Mouse (Mus musculus): ENCODE measurements around the gene Slc35g3.
"Not testable (repeated sequence)": the region's sequence is repeated elsewhere in the genome, so short reads cannot be mapped to it uniquely, and the experiment has no call there.

Gene Slc35g3

DNA sequence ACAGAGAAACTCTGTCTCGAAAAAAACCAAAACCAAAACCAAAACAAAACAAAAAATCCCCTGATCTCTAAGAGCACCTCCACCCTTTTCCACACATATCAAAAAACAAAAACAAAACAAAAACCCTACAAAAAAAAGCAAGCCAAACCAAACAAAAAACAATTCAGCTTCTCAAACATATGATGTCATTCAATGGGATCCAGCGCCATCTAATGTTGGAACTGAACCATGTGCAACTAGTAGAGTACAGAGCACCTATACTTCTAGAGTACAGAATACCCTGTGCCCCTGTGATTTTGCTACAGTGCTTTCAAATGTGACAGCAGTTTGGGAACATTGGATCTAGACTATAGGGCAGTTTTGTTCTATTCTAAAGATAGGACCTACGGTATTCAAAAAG, 7.1 kb downstream of the Slc35g3 start:
- peak in 1 of 2 experiments; percentile 41 for DNase-seq (ENCODE audit: low spot score in 2 of 2)

DNA sequence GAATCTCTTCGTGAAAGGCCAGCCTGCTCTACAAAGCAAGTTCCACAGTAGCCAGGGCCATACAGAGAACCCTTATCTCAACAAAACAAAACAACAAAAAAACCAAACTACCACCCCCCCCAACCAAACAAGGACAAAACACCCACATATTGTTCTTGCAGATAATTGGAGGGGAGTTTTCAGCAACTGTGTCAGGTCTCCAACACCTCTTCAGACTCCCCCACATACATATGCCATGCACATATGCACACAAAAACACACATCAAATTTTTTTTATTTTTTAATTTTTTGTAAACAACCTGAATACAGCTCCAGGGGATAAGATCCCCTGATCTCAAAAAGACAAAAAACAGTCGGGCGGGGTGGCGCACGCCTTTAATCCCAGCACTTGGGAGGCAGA, 7.5 kb downstream of the Slc35g3 start:
- DNase-seq (ENCODE audit: low spot score in 2 of 2), result no peak

DNA sequence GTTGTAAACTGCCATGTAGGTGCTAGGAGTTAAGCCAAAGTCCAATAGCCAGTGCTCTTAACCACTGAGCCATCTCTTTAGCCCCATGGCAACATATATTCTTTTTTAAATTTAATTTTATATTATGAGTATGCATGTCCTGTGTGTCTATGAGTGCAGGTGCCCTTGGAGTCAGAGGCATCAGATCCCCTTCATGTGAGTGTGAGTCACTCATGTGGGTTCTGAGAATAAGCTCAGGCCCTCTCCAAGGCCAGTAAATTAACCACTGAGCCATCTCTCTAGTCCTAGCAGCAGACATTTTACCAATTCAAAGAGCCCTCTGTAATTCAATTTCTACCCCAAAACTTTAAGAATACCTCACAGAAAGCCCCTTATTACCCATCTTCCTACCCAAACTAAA, 9.1 kb downstream of the Slc35g3 start:
- no peak for DNase-seq (ENCODE audit: low spot score in 2 of 2)

DNA sequence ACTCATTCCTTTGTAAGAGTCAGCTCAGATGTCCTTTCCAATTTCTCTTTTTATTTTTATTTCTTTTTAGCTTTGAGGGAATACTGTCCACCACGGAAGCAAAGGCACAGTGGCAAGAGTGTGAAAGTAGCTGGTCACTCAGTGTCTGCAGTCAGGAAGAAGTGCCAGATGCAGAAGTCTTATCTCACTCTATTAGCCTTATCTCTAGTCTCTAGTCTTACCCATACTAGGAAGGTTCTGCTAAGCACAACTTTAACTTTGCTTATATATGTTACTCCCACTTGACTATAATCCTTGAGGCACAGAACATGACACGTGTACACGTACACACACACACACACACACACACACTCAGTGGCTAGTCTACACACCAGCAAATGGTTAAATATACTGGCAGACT, 10.1 kb downstream of the Slc35g3 start:
- DNase-seq (ENCODE audit: low spot score in 2 of 2), result no peak

DNA sequence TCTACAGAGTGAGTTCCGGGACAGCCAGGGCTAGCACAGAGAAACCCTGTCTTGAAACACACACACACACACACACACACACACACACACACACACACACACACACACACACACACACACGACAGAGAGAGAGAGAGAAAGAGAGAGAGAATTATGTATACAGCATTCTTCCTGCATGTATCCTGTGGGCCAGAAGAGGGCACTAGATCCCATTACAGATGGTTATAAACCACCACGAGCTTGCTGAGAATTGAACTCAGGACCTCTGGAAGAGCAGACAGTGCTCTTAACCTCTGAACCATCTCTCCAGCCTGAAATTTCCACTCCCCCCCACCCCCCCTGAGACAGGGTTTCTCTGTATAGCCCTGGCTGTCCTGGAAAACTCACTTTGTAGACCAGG, 30.4 kb downstream of the Slc35g3 start:
- DNase-seq (ENCODE audit: low spot score in 2 of 2), result not testable (repeated sequence)

DNA sequence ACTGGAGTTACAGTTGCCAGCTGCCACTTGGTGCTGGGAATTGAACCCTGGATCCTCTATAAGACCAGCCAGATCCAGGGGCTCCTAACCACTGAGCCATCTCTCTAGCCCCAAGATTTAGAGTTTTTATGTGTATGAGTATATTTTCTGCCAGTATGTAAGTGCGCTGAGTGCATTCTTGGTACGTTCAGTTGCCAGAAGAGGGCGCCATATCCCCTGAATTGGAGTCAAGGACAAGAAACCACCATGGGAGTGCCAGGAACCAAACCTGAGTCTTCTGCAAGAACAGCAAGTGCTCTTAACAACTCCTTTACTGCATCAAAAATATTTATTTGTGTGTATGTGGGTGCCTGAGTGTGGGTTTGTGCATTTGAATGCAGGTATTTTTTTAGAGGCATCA, 32.7 kb downstream of the Slc35g3 start:
- peak; percentile 15 to 24 for DNase-seq (ENCODE audit: low spot score in 2 of 2)

DNA sequence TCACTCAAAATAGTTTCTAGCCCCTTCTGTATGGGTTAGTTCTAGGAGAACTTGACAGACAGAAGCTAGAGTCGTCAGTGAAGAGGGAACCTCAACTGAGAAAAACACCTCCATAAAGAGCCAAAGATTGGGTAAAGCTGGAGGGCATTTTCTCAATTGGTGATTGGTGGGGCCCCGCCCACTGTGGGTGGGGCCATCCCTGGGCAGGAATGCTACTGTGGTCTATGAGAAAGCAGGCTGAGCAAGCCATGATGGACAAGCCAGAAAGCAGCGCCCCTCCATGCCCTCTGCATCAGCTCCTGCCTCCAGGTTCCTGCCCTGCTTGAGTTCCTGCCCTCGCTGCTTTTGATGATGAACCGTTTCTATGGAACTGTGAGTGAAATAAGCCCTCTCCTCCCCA, 35.8 kb downstream of the Slc35g3 start:
- DNase-seq (ENCODE audit: low spot score in 2 of 2), result no peak

DNA sequence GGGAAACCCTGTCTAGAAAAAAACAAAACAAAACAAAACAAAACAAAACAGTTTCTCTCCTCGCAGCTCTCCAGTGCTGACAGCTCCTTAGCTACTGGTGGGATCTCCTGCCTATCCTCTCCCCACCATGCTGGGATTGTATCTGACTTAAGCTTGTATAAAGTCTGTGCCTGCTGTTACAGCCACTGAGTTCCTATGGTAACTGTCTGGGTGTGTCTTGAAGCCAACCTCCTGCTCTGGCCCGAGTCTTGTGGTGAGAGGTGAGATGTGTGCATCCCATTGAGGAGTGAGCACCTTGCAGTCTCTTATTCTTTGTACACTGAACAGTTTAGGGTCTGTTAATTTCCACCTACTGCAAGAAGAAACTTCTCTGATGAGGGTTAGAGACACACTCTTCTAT, 38.7 kb downstream of the Slc35g3 start:
- no peak for DNase-seq (ENCODE audit: low spot score in 2 of 2)

DNA sequence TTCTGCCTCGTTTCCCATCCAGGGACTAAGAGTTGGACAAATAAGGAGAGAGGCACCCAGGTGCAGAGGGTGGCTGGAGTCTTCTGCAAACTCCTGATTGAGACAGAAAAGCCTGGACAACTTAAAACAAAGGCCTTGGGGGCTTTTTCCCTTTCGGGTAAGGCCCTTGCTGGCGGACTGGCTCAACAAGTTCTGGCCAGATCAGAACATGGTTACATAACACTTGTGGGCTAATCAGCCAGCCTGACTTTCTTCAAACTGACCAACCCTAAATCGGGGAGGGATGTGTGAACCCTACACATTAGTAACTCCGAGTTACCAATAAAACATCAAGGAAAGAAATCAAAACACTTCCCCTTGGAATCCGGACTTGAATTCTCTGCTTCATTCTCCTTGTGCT, 40.9 kb downstream of the Slc35g3 start:
- no peak for DNase-seq (ENCODE audit: low spot score in 2 of 2)

DNA sequence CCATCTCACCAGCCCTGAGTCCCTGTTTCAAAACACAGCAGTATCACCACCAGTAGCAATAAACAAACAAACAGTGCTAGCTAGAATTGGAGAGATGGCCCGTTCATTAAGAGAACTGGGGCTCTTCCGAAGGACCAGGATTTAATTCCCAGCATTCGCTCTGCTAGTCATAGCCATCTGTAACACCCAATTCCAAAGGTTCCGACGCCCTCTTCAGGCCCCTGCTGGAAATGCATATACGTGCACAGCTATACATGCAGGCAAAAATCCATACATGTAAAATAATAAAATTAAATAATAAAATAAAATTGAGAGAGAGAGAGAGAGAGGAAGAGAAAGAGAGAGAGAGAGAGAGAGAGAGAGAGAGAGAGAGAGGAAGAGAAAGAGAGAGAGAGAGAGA, 42.3 kb downstream of the Slc35g3 start:
- no peak for DNase-seq (ENCODE audit: low spot score in 2 of 2)

DNA sequence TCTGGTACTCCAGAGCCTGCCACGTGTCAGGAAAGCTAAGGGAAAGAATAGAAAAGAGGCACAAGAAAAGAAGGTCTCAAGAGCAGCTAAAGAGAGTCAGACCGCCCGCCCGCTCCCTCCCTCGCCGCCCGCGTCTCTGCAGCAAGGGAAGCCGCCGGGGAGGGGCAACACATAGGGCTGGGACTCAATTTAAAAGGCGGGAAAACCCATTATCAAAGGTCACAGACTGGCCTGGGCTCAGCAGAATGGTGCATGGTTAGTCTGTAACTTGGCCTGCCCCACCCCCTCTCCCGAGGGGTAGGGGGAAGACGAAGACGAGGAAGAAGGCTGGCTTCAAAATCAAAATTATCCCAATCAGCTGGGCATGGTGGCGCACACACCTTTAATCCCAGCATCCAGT, 43.1 kb downstream of the Slc35g3 start:
- no peak for DNase-seq (ENCODE audit: low spot score in 2 of 2)

DNA sequence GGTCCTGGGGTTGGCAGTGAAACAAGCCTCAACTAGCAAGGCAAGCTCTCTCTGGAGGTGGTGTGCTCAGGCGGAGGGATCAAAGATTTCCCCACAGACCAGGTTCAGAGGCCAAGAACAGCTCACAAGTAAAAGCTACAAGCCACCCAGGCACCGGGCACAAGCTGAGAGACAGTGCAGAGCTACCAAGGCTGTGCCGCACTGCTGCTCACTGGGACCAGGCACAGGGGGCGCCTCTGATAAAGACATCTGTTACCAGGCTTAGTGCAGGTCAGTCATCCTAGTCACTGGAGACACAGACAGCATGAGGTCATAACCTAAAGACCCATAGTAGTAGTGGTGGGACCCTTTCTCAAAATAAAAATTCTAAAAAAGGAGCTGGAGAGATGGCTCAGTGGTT, 44.8 kb downstream of the Slc35g3 start:
- DNase-seq (ENCODE audit: low spot score in 2 of 2), result no peak

DNA sequence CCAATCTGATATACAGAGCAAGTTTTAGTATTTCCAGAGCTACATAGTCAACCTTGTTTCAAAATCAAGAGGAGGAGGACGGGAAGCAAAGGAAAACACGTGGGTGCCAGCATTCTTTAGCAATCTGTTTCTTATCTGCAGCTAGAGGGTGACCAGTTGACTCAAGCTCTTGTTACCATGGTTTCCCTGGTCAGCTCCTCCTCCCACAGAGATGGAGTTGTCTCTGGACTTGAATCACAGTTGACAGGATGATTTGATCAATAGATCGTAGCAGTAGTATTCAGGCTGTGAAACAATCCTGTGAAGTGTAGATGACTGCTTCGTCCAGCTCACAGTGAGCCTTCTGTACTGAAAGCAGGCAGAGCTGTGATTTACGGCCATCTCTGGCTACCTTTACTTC, 45.8 kb downstream of the Slc35g3 start:
- peak; percentile 19 to 26 for DNase-seq (ENCODE audit: low spot score in 2 of 2)

DNA sequence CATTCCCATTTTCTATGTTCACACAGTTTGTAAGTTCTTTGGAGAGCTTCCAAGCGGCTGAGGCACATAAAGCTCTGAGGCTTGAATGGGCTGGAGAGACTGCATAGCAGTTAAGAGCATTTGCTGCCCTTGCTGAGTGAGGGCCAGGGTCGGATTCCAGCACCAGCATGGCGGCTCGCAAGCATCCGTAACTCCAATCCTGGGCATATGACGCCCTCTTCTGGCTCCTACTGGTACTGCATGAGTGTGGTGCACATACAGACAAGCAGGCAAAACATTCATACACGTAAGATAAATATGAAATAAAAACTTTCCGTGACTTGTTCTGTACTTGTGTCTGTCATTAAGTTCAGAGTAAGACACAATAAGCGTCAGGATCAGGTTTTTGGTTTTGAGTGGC, 46.3 kb downstream of the Slc35g3 start:
- DNase-seq (ENCODE audit: low spot score in 2 of 2), result no peak

DNA sequence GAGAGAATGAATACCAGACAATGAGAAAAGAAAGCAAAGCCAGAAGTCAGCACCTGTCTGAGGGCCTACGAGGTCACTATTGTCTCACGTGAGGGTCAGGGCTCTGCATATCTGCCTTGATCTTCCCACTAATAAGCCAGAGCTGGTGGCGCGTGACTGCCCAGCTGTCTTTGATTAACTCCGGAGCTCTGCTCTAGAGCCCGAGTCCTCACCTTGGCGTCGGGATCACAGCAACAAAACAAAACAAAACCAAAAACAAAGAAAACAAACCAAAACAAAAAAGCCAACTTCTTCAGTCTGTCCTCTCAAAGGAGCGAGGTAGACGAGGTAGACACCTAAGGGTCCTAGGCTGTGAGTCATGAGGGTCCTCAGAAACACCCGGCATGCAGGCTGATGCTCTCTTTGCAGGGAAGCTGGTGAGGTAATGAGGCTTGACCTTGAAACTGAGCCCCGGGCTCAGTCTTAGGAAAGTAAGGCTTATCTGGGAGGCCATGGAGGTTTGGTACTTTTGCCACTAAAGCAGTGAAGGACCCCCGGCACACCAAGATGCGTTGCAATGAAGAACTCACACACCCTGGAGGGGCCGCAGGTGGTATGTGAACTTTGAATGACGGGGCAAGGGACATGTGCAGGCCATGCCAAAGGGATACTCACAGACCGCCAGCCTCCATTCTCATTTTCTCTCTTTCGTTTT, 47.0 kb downstream of the Slc35g3 start:
- no peak for DNase-seq (ENCODE audit: low spot score in 2 of 2)

DNA sequence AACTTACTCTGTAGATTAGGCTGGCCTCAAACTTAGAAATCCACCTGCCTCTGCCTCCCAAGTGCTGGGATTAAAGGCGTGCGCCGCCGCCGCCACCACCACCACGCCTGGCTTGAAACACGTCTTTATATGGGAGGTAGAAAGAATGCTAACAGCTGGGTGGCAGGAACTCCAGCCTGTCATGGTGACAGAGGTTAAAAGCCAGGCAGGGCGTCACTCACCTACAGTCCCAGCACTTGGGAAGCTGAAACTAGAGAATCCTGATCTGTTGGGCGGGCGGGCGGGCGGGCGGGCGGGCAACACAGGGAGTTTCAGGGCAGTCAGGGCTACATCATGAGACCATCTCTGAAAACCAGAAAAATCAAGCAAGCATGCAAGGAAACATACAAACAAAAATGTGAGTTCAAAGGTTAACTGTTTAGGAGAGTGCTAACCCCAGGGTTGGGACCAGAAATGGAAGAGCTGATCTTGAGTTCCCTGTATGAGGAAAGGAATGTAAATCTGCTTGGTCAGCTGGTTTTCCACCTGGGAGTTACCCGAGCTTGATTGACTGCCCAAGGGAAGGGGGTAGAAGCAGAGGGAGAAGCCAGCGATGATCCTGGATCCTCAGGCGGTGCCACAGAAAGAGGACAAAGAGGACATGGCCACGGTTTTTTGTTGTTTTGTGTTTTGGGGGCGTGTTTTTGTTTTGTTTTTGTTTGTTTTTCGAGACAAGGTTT, 48.7 kb downstream of the Slc35g3 start:
- DNase-seq (ENCODE audit: low spot score in 2 of 2), result no peak

DNA sequence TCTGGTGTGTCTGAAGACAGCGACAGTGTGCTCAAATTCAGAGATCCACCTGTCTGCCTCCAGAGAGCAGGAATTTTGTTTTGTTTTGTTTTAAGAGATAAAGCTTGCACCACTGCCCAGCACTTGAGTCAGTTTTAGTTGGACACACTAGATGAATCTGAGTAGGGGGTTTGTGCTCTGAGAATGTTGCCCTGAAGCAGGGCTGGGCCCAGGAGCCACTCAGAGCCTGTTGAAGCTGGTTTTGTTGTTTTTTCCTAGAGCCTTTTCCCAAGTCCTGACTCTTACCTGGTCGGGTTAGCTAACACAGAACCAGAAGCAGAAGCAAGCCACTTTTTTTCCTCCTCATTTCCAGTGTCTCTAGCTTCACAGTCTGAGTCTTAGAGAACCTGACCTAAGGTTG, 50.7 kb downstream of the Slc35g3 start:
- no peak for DNase-seq (ENCODE audit: low spot score in 2 of 2)

DNA sequence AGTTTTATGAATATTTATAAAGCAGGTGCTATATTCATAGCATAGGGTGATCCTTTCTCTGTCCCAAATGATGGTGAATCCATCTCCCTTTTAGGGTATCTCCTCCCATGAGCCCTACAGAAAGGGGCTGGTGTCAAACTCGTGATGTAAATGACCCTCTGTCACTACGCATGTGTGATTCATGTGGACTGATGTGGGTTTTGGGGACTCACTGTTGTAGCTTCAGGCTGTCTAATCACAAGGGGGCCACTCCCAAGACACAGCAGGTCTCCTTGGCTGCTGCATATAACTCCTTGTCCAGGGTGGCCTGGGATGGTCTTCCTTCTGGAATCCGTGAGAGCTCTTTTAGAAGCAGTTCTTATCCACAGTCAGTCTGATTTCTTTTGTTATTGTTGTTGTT, 51.3 kb downstream of the Slc35g3 start:
- no peak for DNase-seq (ENCODE audit: low spot score in 2 of 2)
